Comparison of ENCODE assay signal across 10 mouse cellular contexts in the genomic region with DNA sequence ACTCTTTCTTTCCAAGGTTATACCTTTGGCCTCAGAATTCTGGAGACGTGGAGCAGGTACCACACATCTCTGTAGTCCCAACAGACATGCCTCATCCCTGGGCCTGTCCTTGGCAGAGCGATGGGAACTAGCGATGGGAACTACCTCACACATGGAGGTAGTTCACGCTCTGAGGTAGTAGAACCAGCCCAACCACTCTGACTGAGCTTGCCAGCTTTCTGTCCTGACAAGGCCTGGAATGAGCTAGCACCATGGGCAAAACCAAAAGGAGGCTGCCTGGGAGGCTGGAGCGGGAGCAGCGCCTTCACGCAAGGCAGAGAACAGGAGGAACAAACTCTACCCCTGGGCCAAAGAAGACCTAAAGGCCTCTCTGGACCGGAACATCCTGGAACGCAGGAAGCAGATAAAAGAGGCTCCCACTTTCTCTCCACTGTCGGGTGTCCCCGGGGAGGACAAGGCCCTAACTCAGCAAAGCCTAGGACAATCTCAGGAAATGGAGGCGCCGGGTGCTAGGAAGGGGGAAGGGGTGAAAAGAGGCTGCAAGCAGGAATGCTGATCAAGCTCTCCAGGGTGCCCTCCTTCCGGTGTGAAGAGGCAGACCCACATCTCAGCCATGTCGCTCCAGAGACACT. TPM values are rescaled to one million over a fixed set of nuclear protein-coding genes. Genes with fewer than 3 reads are reported as not detected.
DNase-seq lines count a peak whose midpoint lies in the region; ATAC-seq lines count a peak whose summit lies in the region.
"Had no signal": no experiment of that assay in that cellular context is flagged by ENCODE, and none has a peak within 500 bp of the region (broad histone marks: within the 10 kb centered on the region; RNA-seq: fewer than 3 reads in every experiment).

No protein-coding gene starts in this region.

- H3K27ac ChIP-seq in liver, embryonic 12.5 days = peak overlapping the region; percentile 23; the same call in 1 of the 2 replicates
- H3K27ac ChIP-seq in stomach, embryonic 16.5 days (ENCODE audit: low read length) = peak overlapping the region; percentile 39; the same call in 1 of the 2 replicates

- no peaks in the 10 kb centered on the region for H3K36me3 ChIP-seq in liver, embryonic 12.5 days
- H3K36me3 ChIP-seq in stomach, embryonic 16.5 days (ENCODE audit: control insufficient read depth, insufficient read depth, low read length) = no peaks in the 10 kb centered on the region

- H3K4me3 ChIP-seq in liver, embryonic 12.5 days = no peak overlapping the region
- no peak overlapping the region for H3K4me3 ChIP-seq in stomach, embryonic 16.5 days (replicated peaks; ENCODE audit: low read length)

- peak; percentile 32; the same call in 1 of the 2 replicates for ATAC-seq in liver, embryonic 12.5 days
- ATAC-seq in stomach, embryonic 16.5 days (ENCODE audit: insufficient read depth, low FRiP score) = peak; percentile 55; the same call in 1 of the 2 replicates

- no peaks in the 10 kb centered on the region for H3K9me3 ChIP-seq in liver, embryonic 12.5 days (replicated peaks)
- H3K9me3 ChIP-seq in stomach, embryonic 16.5 days (replicated peaks; ENCODE audit: control insufficient read depth, low read length) = no peaks in the 10 kb centered on the region

- peaks cover 9% of the 10 kb centered on the region; the same call in 1 of the 2 replicates for H3K27me3 ChIP-seq in liver, embryonic 12.5 days (replicated peaks)
- no peaks in the 10 kb centered on the region for H3K27me3 ChIP-seq in stomach, embryonic 16.5 days (ENCODE audit: control insufficient read depth, insufficient read depth, low read length)

- 0 out of 2 replicates have a peak, but pooled peaks cover 3% of the 10 kb centered on the region for H3K4me1 ChIP-seq in liver, embryonic 12.5 days
- H3K4me1 ChIP-seq in stomach, embryonic 16.5 days (ENCODE audit: control insufficient read depth, insufficient read depth, low read length) = peaks cover 4% of the 10 kb centered on the region; the same call in 1 of the 2 replicates

- H3K4me2 ChIP-seq in liver, embryonic 12.5 days = no peak overlapping the region
- H3K4me2 ChIP-seq in stomach, embryonic 16.5 days (ENCODE audit: low read depth, low read length) = no peak overlapping the region

- 39% methylated on average over 15 of the region's 15 CpGs for WGBS in liver, embryonic 12.5 days (ENCODE audit: insufficient replicate concordance)
- WGBS in stomach, embryonic 16.5 days = 62% methylated on average over 15 of the region's 15 CpGs

- peak; percentile 12 for DNase-seq in adrenal gland, postnatal 14 days
- DNase-seq in adrenal gland, postnatal 4 days (ENCODE audit: low spot score in 2 of 2) = no peak
- peak; percentile 13 for DNase-seq in ovary, postnatal 36 days (ENCODE audit: low spot score)
- no peak for DNase-seq in ovary, adult 18-20 months (ENCODE audit: low spot score)
- no peak for DNase-seq in T-cell, adult 2 months (ENCODE audit: low spot score)
- no peak for DNase-seq in frontal cortex, postnatal 14 days (ENCODE audit: low spot score in 2 of 2)
- DNase-seq: cerebellum, postnatal 36 days; gastrocnemius, postnatal 14 days had no signal

- no peak overlapping the region for H3K9ac ChIP-seq in liver, embryonic 12.5 days
- peak overlapping the region; percentile 43; the same call in 1 of the 2 replicates for H3K9ac ChIP-seq in stomach, embryonic 16.5 days (ENCODE audit: low read length)

RNA-seq across cellular contexts. Expression of a gene that starts 6.9 kb away (rescaled TPM):
- 160 and 219 TPM in 2 replicates for total RNA-seq in adrenal gland, postnatal 14 days (2021)
- total RNA-seq in adrenal gland, postnatal 4 days (2021) = 10 to 100 TPM; 80.9 to 94.5 TPM
- polyA plus RNA-seq in liver, embryonic 12.5 days (2016; fragmentation: Nextera tagmentation; extraction: Ambion mirVana) = 10.4 and 11.5 TPM in 2 replicates
- polyA plus RNA-seq in stomach, embryonic 16.5 days (2015; fragmentation: Nextera tagmentation; extraction: Ambion mirVana) = 21.1 and 26.3 TPM in 2 replicates

Comparison
In these comparisons a context has a peak if more than half of its experiments do, and no peak if none do; other contexts are left out.
1. DNase-seq: peak in adrenal gland, postnatal 14 days (single experiment) and ovary, postnatal 36 days (single experiment); none in adrenal gland, postnatal 4 days (0 of 2), ovary, adult 18-20 months (single experiment), T-cell, adult 2 months (single experiment) and frontal cortex, postnatal 14 days (0 of 2).